Mouse (Mus musculus) lung, adult 2 months (tissue): ENCODE measurements around the gene Olfr464.

Experiments used
- CTCF ChIP-seq: fragments of 200-500 bp; IDR thresholded peaks from 2 replicates; pipeline ENCODE4 v1.5.1; 2011; ENCODE audit warnings: mild to moderate bottlenecking, low read length, control low read depth; ENCODE audit not compliant: insufficient read depth
- POLR2A ChIP-seq: fragments of 200-500 bp; IDR thresholded peaks from 2 replicates; pipeline ENCODE4 v1.6.1; 2011; ENCODE audit warnings: low read depth, mild to moderate bottlenecking, control low read depth, low read length, borderline replicate concordance; ENCODE audit errors: extremely low read depth

DNA sequence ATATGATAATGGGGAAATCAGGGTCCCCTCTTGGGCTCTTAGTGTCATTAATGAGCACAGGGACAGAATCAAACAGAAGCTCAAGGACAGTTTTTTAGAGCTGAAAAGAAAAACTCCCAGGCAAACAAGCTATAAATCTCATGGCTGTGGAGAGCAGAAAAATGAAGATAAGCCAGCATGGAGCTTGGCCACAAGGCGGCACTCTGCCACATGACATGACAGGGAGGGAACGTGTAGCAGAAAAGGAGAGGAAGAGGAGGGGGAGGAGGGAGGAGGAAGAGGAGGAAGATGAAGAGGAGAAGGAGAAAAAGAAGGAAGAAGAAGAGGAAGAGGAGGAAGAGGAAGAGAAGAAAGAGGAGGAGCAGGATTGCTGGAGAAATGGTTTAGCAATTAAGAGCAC lies 29.2 kb upstream of the Olfr464 start:
- TF ChIP-seq CTCF (peak; percentile 44), POLR2A (no peak)
